Mouse (Mus musculus) forebrain, embryonic 11.5 days (tissue): ENCODE measurements around the gene Hist1h2bg. TPM values are rescaled to one million over a fixed set of nuclear protein-coding genes. Genes with fewer than 3 reads are reported as not detected.

Source experiments
- microRNA-seq: library from miRNA; unstranded; fragments of <30 nt; microRNA quantifications from one replicate; pipeline ENCODE4, GENCODE M21; 2016; ENCODE audit not compliant: insufficient number of aligned reads
- polyA plus RNA-seq: library from polyadenylated mRNA; unstranded; fragments of >200 nt; fragmentation: Nextera tagmentation; extraction: Ambion mirVana; gene quantifications from 2 replicates; pipeline ENCODE4 v1.2.1, GENCODE M21; 2014

The Hist1h2bg gene
- polyA plus RNA-seq, 1 experiment from 2014 or later: 7.4 TPM

Small RNA genes within 50 kb of the gene (microRNA-seq; reads per million reads assigned to microRNA genes)
- gene Gm44297 (not detected), gene Gm44359 (not detected), gene Gm44394 (not detected)

Other genes with a start within 250 kb of the Hist1h2bg start
- gene Zfp322a, start 202.2 kb upstream of the Hist1h2bg start, polyA plus RNA-seq: 61.9 and 72.7 TPM in 2 replicates
- 13.0 and 13.5 TPM in 2 replicates for gene Abt1, start 147.5 kb upstream of the Hist1h2bg start, polyA plus RNA-seq
- 0.17 and 0.19 TPM in 2 replicates for gene Btn1a1, start 105.5 kb upstream of the Hist1h2bg start, polyA plus RNA-seq
- gene Btn2a2, start 82.5 kb upstream of the Hist1h2bg start, polyA plus RNA-seq: 0.48 and 0.59 TPM in 2 replicates
- gene Hist1h4h, start 40.3 kb upstream of the Hist1h2bg start, polyA plus RNA-seq: 2.0 and 4.9 TPM in 2 replicates
- gene Hist1h2af, start 37.5 kb upstream of the Hist1h2bg start, polyA plus RNA-seq: 7.7 and 9.3 TPM in 2 replicates
- gene Hist1h3g, start 36.0 kb upstream of the Hist1h2bg start, polyA plus RNA-seq: 5.2 and 5.7 TPM in 2 replicates
- 0.85 and 1.2 TPM in 2 replicates for gene Hist1h2bh, start 28.0 kb upstream of the Hist1h2bg start, polyA plus RNA-seq
- gene Hist1h3f, start 27.3 kb upstream of the Hist1h2bg start, polyA plus RNA-seq: 0.92 and 1.4 TPM in 2 replicates
- 1.2 and 1.3 TPM in 2 replicates for gene Hist1h4f, start 19.7 kb upstream of the Hist1h2bg start, polyA plus RNA-seq
- 0.87 and 0.92 TPM in 2 replicates for gene Hist1h1d, start 18.1 kb upstream of the Hist1h2bg start, polyA plus RNA-seq
- gene Hist1h3e, start 9.0 kb upstream of the Hist1h2bg start, polyA plus RNA-seq: 6.7 and 10.4 TPM in 2 replicates
- gene Hist1h2ae, start 176 bp upstream of the Hist1h2bg start, polyA plus RNA-seq: 96.4 and 102 TPM in 2 replicates
- 4.5 and 5.9 TPM in 2 replicates for gene Hist1h2bf, start 2.8 kb downstream of the Hist1h2bg start, polyA plus RNA-seq
- gene Hist1h2ad, start 3.0 kb downstream of the Hist1h2bg start, polyA plus RNA-seq: 2.5 and 3.0 TPM in 2 replicates
- gene Hist1h3d, start 4.4 kb downstream of the Hist1h2bg start, polyA plus RNA-seq: 11.9 and 13.9 TPM in 2 replicates
- gene Hist1h4d, start 10.2 kb downstream of the Hist1h2bg start, polyA plus RNA-seq: 132 and 133 TPM in 2 replicates
- gene Hist1h2be, start 49.7 kb downstream of the Hist1h2bg start, polyA plus RNA-seq: 4.0 and 4.6 TPM in 2 replicates
- gene Hist1h1e, start 51.2 kb downstream of the Hist1h2bg start, polyA plus RNA-seq: 27.3 and 27.7 TPM in 2 replicates
- gene Hist1h2ac, start 112.6 kb downstream of the Hist1h2bg start, polyA plus RNA-seq: 1.1 and 1.2 TPM in 2 replicates
- 23.4 and 25.3 TPM in 2 replicates for gene Hist1h2bc, start 112.8 kb downstream of the Hist1h2bg start, polyA plus RNA-seq
- gene Hist1h1t, start 124.4 kb downstream of the Hist1h2bg start, polyA plus RNA-seq: 0.51 TPM in 1 of 2 replicates, not detected in the other
- 6.0 and 6.8 TPM in 2 replicates for gene Hist1h4c, start 127.1 kb downstream of the Hist1h2bg start, polyA plus RNA-seq
- 2.2 TPM in 2 replicates for gene Hfe, start 139.5 kb downstream of the Hist1h2bg start, polyA plus RNA-seq
- 14.5 and 15.2 TPM in 2 replicates for gene Hist1h1c, start 167.4 kb downstream of the Hist1h2bg start, polyA plus RNA-seq
- 8.7 and 10.6 TPM in 2 replicates for gene Hist1h3c, start 174.2 kb downstream of the Hist1h2bg start, polyA plus RNA-seq
- gene Hist1h2bb, start 175.3 kb downstream of the Hist1h2bg start, polyA plus RNA-seq: 2.6 and 3.4 TPM in 2 replicates
- gene Hist1h2ab, start 179.7 kb downstream of the Hist1h2bg start, polyA plus RNA-seq: 59.7 and 63.1 TPM in 2 replicates
- 11.7 and 15.4 TPM in 2 replicates for gene Hist1h3b, start 180.9 kb downstream of the Hist1h2bg start, polyA plus RNA-seq
- gene Hist1h4b, start 185.6 kb downstream of the Hist1h2bg start, polyA plus RNA-seq: 4.7 and 5.9 TPM in 2 replicates
- gene Hist1h4a, start 189.8 kb downstream of the Hist1h2bg start, polyA plus RNA-seq: 0.95 TPM in 1 of 2 replicates, not detected in the other
- gene Hist1h3a, start 191.0 kb downstream of the Hist1h2bg start, polyA plus RNA-seq: 2.9 and 5.4 TPM in 2 replicates
- 2.7 and 4.0 TPM in 2 replicates for gene Hist1h1a, start 192.3 kb downstream of the Hist1h2bg start, polyA plus RNA-seq
- 0.13 TPM in 1 of 2 replicates, not detected in the other for gene Trim38, start 198.5 kb downstream of the Hist1h2bg start, polyA plus RNA-seq
- not detected in 2 replicates for gene Slc17a2, start 235.6 kb downstream of the Hist1h2bg start, polyA plus RNA-seq